Mouse (Mus musculus): ENCODE data around the gene Apol6.

DNA sequence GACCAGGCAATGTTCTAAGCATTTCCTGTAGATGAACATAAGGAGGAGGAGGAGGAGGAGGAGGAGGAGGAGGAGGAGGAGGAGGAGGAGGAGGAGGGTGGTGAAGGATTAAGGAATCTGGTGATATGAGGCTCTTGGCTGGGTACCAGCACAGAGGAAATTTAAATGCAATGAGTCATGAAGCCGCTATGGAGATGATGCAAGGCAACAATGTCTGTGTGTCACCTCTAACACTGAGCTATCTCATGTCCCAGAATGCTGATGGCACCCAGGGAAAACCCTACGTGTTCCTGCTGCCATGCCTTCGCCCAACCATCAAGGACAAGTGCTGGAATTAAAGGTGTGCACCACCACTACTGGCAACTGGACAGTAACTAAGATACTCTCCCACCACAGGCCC lies 24.5 kb downstream of the Apol6 start:
- no peak for TF ChIP-seq CTCF (IDR thresholded peaks at IDR 0.05; ENCODE audit: low read depth, low read length)
- no peak for TF ChIP-seq POLR2A (IDR thresholded peaks at IDR 0.05; ENCODE audit: insufficient read depth, low read length)
- TF ChIP-seq EP300 (IDR thresholded peaks at IDR 0.05; ENCODE audit: insufficient read depth, low read depth, low read length) = no peak
